Mouse (Mus musculus) adrenal gland, postnatal 10 days (tissue): ENCODE data around the gene Sox6. TPM values are rescaled to one million over a fixed set of nuclear protein-coding genes. Genes with fewer than 3 reads are reported as not detected.
A peak's percentile ranks its signal among the peaks of the same experiment; 100 is the strongest.

Source experiments
- DNase-seq: peaks from one replicate; pipeline ENCODE4 v3.0.0; 2021; ENCODE audit warnings: mixed read lengths
- total RNA-seq, 2 experiments: library from RNA; stranded (reverse); gene quantifications; 2 replicates each; pipeline ENCODE4 v1.2.3; 2021

The Sox6 gene
- total RNA-seq, 2 experiments from 2014 or later: 40.0 to 42.9 TPM

DNA sequence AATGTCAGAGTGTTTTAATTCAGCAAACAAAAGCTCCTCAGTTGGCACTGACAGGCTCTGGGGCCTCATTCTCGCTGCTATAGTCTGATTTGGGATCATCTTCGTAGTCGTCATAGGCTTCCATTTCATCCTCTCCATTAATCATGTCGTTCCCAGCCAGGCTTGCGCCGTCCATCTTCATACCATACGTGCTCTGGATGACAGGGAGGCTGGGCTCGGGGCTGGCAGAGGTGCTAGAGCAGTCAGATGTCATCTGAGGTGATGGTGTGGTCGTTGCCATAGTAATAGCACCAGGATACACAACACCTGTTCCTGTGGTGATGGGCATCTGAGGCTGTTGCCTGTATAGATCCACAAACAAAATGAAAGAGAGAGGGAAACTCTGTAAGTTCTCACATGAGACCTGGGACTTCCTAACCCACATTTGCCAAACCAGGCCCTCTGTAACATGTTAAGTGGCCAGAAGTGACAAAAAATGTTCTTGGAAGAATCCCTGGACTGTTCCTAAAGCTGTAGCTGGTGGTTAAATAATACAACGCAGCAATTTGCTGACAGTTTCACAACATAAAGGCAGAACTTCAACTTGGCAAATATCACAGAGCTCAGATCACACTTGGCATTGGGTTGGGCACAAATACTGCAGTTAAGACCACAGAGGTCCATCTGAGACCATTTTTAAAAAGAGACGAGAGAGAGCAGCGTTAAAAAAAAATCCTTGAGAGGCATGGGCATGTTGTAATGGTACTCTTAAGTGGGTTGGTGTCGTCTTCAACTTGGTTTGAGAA, 561.5 kb downstream of the Sox6 start:
- DNase-seq: no peak

- DNase-seq: no peak
Observed at GRCm38 (mm10) chr7:115475176-115475575, 563.4 kb downstream of the Sox6 start.

DNA sequence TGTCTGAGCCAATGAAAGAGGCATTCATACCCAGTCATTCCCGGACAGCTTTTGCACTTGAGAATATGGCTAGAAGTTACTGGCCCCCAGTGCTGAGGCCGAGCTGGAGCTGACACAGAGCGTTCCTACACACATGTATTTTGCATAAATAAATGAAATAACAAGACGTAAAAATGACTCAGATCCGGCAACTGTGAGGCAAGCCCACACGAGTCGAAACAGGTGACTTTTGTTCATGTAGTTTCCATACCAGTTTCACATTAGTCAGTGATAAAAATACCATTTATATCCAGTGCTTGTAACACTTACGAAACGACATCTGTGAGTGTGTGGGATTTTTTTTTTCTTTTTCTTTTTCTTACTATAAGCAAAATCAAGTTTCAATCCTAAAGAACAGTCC, 564.5 kb downstream of the Sox6 start:
- no peak for DNase-seq

DNA sequence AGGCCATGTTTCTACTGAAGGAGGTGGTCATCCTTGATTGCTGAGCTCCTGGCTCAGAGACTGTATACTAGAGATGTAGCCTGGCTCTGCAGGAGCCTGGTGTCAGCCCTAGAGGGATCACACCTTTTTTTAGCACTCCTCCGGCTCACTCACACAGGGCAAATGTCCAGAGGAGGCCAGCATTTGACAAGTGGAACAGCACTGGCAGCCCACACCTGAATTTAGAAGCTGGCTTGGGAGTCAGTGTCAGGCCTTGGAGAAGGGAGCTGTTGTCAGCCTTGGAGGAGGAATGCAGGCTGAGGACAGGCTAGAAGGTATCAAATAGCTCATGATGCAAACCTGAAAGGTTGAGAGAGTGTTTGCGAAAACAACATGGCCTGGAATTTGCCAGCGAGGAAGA, 565.7 kb downstream of the Sox6 start:
- DNase-seq: no peak

- DNase-seq: no peak
Observed at GRCm38 (mm10) chr7:115471521-115471920, 567.1 kb downstream of the Sox6 start.

DNA sequence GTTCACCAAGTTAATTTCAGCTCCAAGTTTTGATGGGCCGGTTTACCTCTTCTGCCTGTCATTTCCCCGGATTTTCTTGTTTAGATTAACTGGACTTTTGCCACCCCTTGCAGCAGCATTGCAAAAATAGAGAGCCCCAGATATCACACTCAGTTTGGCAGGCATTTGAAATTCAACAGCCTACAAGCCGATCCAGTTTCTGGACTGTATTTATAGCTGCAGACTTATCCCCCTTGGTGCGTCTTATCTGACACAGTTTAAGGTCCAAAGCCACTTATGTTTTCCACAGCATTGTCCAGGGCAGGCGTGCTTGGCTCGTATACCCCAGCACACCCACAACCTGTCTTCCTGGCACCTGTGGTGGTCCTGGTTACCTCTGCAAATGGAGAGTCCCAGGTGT, 571.8 kb downstream of the Sox6 start:
- no peak for DNase-seq

- no peak for DNase-seq
Observed at GRCm38 (mm10) chr7:115463367-115463766, 575.2 kb downstream of the Sox6 start.

GRCm38 (mm10) chr7:115462276-115462675, 576.3 kb downstream of the Sox6 start:
- DNase-seq: no peak

GRCm38 (mm10) chr7:115454988-115455387, 583.6 kb downstream of the Sox6 start:
- DNase-seq: no peak

GRCm38 (mm10) chr7:115453713-115454073, 584.9 kb downstream of the Sox6 start:
- DNase-seq: no peak

DNA sequence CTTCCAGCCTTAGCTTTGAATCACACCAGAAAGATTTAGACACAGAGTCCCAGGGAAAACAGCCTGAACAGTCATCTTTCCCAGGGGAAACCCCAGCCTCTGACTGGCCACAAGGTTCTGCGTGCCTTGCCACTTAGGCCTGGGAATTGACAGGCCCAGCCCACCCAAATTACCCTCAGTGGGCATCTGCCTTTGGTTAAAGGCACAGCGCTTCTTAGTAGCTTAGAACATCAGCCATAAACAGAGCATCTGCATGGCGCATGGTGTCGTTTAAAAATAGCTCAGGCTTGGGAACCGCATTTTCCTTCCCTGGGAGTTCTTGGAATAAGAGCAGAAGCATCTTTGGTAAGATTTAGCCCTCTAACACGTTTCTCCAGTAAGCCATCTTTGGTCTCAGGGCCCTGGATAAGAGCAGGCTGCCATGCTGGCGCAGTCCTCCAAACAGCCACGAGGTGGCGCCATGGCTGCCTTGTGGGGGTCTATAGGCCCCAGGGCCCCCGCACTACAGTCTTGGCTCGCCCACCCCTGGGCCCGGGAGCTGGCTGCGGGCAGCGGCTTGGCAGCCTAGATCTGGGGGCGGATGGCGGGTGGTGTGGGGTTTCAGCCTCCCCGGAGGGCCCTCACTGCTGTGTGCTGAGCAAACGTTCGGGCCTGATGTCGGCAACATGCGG, 585.4 kb downstream of the Sox6 start:
- peak; percentile 71 for DNase-seq

- no peak for DNase-seq
Observed at GRCm38 (mm10) chr7:115450431-115451195, 588.0 kb downstream of the Sox6 start.

- no peak for DNase-seq
Observed at GRCm38 (mm10) chr7:115448403-115449025, 590.1 kb downstream of the Sox6 start.

DNA sequence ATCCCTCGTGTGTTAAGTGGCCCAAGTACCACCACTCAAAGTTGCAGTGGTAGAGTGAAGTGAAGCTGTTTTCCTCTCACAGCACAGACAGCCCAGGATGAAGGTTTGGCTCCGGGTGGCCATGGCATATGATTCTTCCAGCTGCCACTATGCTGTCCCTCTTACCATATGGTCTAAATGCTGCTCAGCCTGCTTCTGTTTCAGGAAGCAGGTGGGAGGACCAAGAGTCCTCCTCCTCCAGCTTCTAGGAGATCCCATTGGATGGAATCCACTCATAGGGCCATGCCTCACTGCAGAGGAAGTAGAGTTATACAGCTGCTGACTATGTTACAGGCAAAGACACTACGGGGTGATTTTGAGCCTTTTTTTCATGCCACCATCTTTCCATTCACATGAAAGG, 591.5 kb downstream of the Sox6 start:
- no peak for DNase-seq

- no peak for DNase-seq
Observed at GRCm38 (mm10) chr7:115446481-115447016, 592.0 kb downstream of the Sox6 start.

GRCm38 (mm10) chr7:115426161-115426982, 612.2 kb downstream of the Sox6 start:
- no peak for DNase-seq

DNA sequence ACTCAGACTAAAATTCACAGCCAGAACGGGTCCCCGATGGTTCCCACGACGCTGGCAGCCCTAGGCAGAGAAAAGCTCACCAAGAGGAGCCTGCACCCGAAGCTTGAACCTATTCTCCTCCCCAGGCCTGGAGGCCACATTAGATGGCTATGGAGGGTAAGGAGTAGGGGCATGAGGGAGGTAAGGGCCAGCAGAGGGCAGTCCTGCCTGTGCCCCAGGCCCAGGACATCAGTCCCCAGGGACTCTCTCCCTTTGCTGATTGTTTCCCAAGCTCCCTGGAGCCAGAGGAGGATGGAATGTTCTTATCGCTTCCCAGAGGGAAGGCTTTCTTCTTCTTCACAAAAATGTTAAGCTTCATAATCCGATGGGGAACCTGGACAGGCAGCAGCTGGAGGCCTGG, 615.8 kb downstream of the Sox6 start:
- no peak for DNase-seq

GRCm38 (mm10) chr7:115420960-115421359, 617.6 kb downstream of the Sox6 start:
- DNase-seq: no peak
